ENCODE assay signal across 12 mouse cellular contexts in genomic region chr1:190797483-190798058, GRCm38 (mm10).
A peak's percentile ranks its signal among the peaks of the same experiment; 100 is the strongest.
DNase-seq lines count a peak whose midpoint lies in the region; ATAC-seq and TF ChIP-seq lines count a peak whose summit lies in the region.
"Had no signal": no experiment of that assay in that cellular context is flagged by ENCODE, and none has a peak within 500 bp of the region (broad histone marks: within the 10 kb centered on the region; RNA-seq: fewer than 3 reads in every experiment).

No protein-coding gene starts in this region.

- WGBS in forebrain, embryonic 14.5 days: 81% methylated on average over 11 of the region's 11 CpGs
- WGBS in forebrain, embryonic 12.5 days: 84% methylated on average over 11 of the region's 11 CpGs
- WGBS in intestine, embryonic 16.5 days: 57% methylated on average over 11 of the region's 11 CpGs
- WGBS in liver, embryonic 15.5 days (ENCODE audit: insufficient replicate concordance): 64% methylated on average over 11 of the region's 11 CpGs

- H3K27ac ChIP-seq in forebrain, embryonic 14.5 days (ENCODE audit: low read depth, low read length): no peak overlapping the region
- H3K27ac ChIP-seq in forebrain, embryonic 12.5 days: no peak overlapping the region
- 0 out of 2 replicates have a peak overlapping the region, but pooled peaks have one; percentile 23 for H3K27ac ChIP-seq in layer of hippocampus, adult 2 months
- no peak overlapping the region for H3K27ac ChIP-seq in intestine, embryonic 16.5 days (ENCODE audit: low read length)
- H3K27ac ChIP-seq in liver, embryonic 15.5 days (replicated peaks): peak overlapping the region; percentile 61
- H3K27ac ChIP-seq: kidney, postnatal 0 days; liver, embryonic 14.5 days; neural tube, embryonic 13.5 days had no signal

- peaks cover 16% of the 10 kb centered on the region for H3K36me3 ChIP-seq in forebrain, embryonic 14.5 days (ENCODE audit: control insufficient read depth, insufficient read depth, low read length)
- H3K36me3 ChIP-seq in forebrain, embryonic 12.5 days (replicated peaks): peaks cover 13% of the 10 kb centered on the region
- 0 out of 2 replicates have a peak, but pooled peaks cover 2% of the 10 kb centered on the region for H3K36me3 ChIP-seq in intestine, embryonic 16.5 days (ENCODE audit: control insufficient read depth, insufficient read depth, low read length)
- peaks cover 23% of the 10 kb centered on the region for H3K36me3 ChIP-seq in liver, embryonic 15.5 days (replicated peaks)

- no peak for DNase-seq in forebrain, embryonic 14.5 days (ENCODE audit: low spot score)
- no peak for DNase-seq in layer of hippocampus, adult 2 months (ENCODE audit: low spot score in 2 of 2)
- DNase-seq in layer of hippocampus, adult 18-20 months (ENCODE audit: low spot score in 2 of 2): no peak
- DNase-seq in spleen, postnatal 4 days (ENCODE audit: low spot score in 2 of 2): no peak
- no peak for DNase-seq in testis, postnatal 10 days (ENCODE audit: low spot score)

- H3K4me1 ChIP-seq in forebrain, embryonic 14.5 days (ENCODE audit: control insufficient read depth, insufficient read depth, low read length): peaks cover 7% of the 10 kb centered on the region; the same call in 1 of the 2 replicates
- peaks cover 18% of the 10 kb centered on the region for H3K4me1 ChIP-seq in forebrain, embryonic 12.5 days
- H3K4me1 ChIP-seq in intestine, embryonic 16.5 days (ENCODE audit: control insufficient read depth, insufficient read depth, low read length): no peaks in the 10 kb centered on the region
- H3K4me1 ChIP-seq in liver, embryonic 15.5 days (replicated peaks): no peaks in the 10 kb centered on the region

- no peaks in the 10 kb centered on the region for H3K27me3 ChIP-seq in forebrain, embryonic 14.5 days (replicated peaks; ENCODE audit: control insufficient read depth, insufficient read depth, low read length)
- 0 out of 2 replicates have a peak, but pooled peaks cover 6% of the 10 kb centered on the region for H3K27me3 ChIP-seq in forebrain, embryonic 12.5 days
- H3K27me3 ChIP-seq in intestine, embryonic 16.5 days (replicated peaks; ENCODE audit: control insufficient read depth, insufficient read depth, low read length): no peaks in the 10 kb centered on the region
- H3K27me3 ChIP-seq in liver, embryonic 15.5 days: no peaks in the 10 kb centered on the region
- H3K27me3 ChIP-seq: heart, embryonic 13.5 days; neural tube, embryonic 13.5 days had no signal

- TF ChIP-seq CTCF in layer of hippocampus, adult 2 months (conservative IDR thresholded peaks at IDR 0.05): no peak; the same call in 1 of the 2 replicates

- H3K9ac ChIP-seq in forebrain, embryonic 14.5 days (ENCODE audit: low read length): no peak overlapping the region
- no peak overlapping the region for H3K9ac ChIP-seq in forebrain, embryonic 12.5 days
- no peak overlapping the region for H3K9ac ChIP-seq in intestine, embryonic 16.5 days (ENCODE audit: low read depth, low read length)
- H3K9ac ChIP-seq in liver, embryonic 15.5 days: no peak overlapping the region
- H3K9ac ChIP-seq: liver, embryonic 14.5 days had no signal

- H3K4me2 ChIP-seq in forebrain, embryonic 14.5 days (ENCODE audit: low read length): no peak overlapping the region
- no peak overlapping the region for H3K4me2 ChIP-seq in forebrain, embryonic 12.5 days
- H3K4me2 ChIP-seq in intestine, embryonic 16.5 days (ENCODE audit: low read depth, low read length): no peak overlapping the region
- no peak overlapping the region for H3K4me2 ChIP-seq in liver, embryonic 15.5 days
- H3K4me2 ChIP-seq: heart, embryonic 13.5 days; neural tube, embryonic 13.5 days had no signal

- H3K4me3 ChIP-seq in forebrain, embryonic 14.5 days (ENCODE audit: low read depth, low read length): no peak overlapping the region
- H3K4me3 ChIP-seq in forebrain, embryonic 12.5 days (replicated peaks): no peak overlapping the region
- no peak overlapping the region for H3K4me3 ChIP-seq in layer of hippocampus, adult 2 months
- H3K4me3 ChIP-seq in intestine, embryonic 16.5 days (ENCODE audit: low read length): no peak overlapping the region
- H3K4me3 ChIP-seq in liver, embryonic 15.5 days (replicated peaks): no peak overlapping the region
- H3K4me3 ChIP-seq: heart, embryonic 13.5 days; neural tube, embryonic 13.5 days had no signal

- H3K9me3 ChIP-seq in forebrain, embryonic 14.5 days (replicated peaks; ENCODE audit: control insufficient read depth, low read length): no peaks in the 10 kb centered on the region
- no peaks in the 10 kb centered on the region for H3K9me3 ChIP-seq in forebrain, embryonic 12.5 days
- H3K9me3 ChIP-seq in intestine, embryonic 16.5 days (ENCODE audit: control insufficient read depth, low read length): no peaks in the 10 kb centered on the region
- H3K9me3 ChIP-seq in liver, embryonic 15.5 days (replicated peaks): no peaks in the 10 kb centered on the region
- H3K9me3 ChIP-seq: heart, embryonic 13.5 days; neural tube, embryonic 13.5 days had no signal

- peak; percentile 33; the same call in 1 of the 2 replicates for ATAC-seq in forebrain, embryonic 14.5 days
- ATAC-seq in forebrain, embryonic 12.5 days (ENCODE audit: low FRiP score): no peak
- peak; percentile 48 for ATAC-seq in intestine, embryonic 16.5 days
- ATAC-seq in liver, embryonic 15.5 days (ENCODE audit: insufficient read depth): no peak

Comparison
In these comparisons a context has a peak if more than half of its experiments do, and no peak if none do; other contexts are left out.
1. ATAC-seq: peak in forebrain, embryonic 14.5 days (single experiment) and intestine, embryonic 16.5 days (single experiment); none in forebrain, embryonic 12.5 days (single experiment) and liver, embryonic 15.5 days (single experiment).
2. H3K27ac ChIP-seq: peak in layer of hippocampus, adult 2 months (single experiment) and liver, embryonic 15.5 days (single experiment); none in forebrain, embryonic 14.5 days (single experiment), forebrain, embryonic 12.5 days (single experiment) and intestine, embryonic 16.5 days (single experiment).